Mouse (Mus musculus) midbrain, embryonic 16.5 days (tissue): Measurements from ENCODE around the gene Sh3gl2. TPM values are rescaled to one million over a fixed set of nuclear protein-coding genes. Genes with fewer than 3 reads are reported as not detected.

Experiments
- ATAC-seq: fragments of 200-750 bp; cut with Nextera tagmentation; 2 replicates; pipeline ENCODE4 v1.8.0; 2017; ENCODE audit warnings: moderate TSS enrichment
- H3K27ac ChIP-seq: fragments of 300-500 bp; sonication (generic); 2 replicates; pipeline ENCODE4 v1.5.1; 2014; ENCODE audit warnings: mild to moderate bottlenecking, low read length, mixed read lengths
- H3K27me3 ChIP-seq: fragments of 300-500 bp; sonication (generic); 2 replicates; pipeline ENCODE4 v1.6.1; 2014; ENCODE audit warnings: low read depth, low read length, mixed read lengths; ENCODE audit not compliant: control insufficient read depth, insufficient read depth
- H3K36me3 ChIP-seq: fragments of 300-500 bp; sonication (generic); 2 replicates; pipeline ENCODE4 v1.6.1; 2014; ENCODE audit warnings: mild to moderate bottlenecking, low read length, moderate library complexity, mixed read lengths; ENCODE audit not compliant: control insufficient read depth, insufficient read depth
- H3K4me1 ChIP-seq: fragments of 300-500 bp; sonication (generic); 2 replicates; pipeline ENCODE4 v1.6.1; 2014; ENCODE audit warnings: mild to moderate bottlenecking, low read length, mixed read lengths; ENCODE audit not compliant: control insufficient read depth, insufficient read depth
- H3K4me2 ChIP-seq: fragments of 300-500 bp; sonication (generic); 2 replicates; pipeline ENCODE4 v1.6.1; 2014; ENCODE audit warnings: mild to moderate bottlenecking, low read length, mixed read lengths
- H3K4me3 ChIP-seq: fragments of 300-500 bp; sonication (generic); 2 replicates; pipeline ENCODE4 v1.5.1; 2014; ENCODE audit warnings: low read depth, mild to moderate bottlenecking, low read length, moderate library complexity, mixed read lengths
- H3K9ac ChIP-seq: fragments of 300-500 bp; sonication (generic); 2 replicates; pipeline ENCODE4 v1.6.1; 2014; ENCODE audit warnings: low read depth, low read length, mixed read lengths
- H3K9me3 ChIP-seq: fragments of 300-500 bp; sonication (generic); replicated peaks from 2 replicates; pipeline ENCODE4 v1.6.1; 2014; ENCODE audit warnings: mild to moderate bottlenecking, low read length, mixed read lengths; ENCODE audit not compliant: control insufficient read depth, poor library complexity, severe bottlenecking
- WGBS: fragments of 180-500 bp; shearing (Covaris S2); extraction: QIAGEN DNeasy Blood & Tissue Kit; methylation state at CpG from one replicate; pipeline ENCODE4 v1.1.7; 2014; 5-methylcytosine and 5-hydroxymethylcytosine counted together
- polyA plus RNA-seq: library from polyadenylated mRNA; unstranded; fragments of >200 nt; fragmentation: Nextera tagmentation; extraction: Ambion mirVana; gene quantifications from 2 replicates; pipeline ENCODE4 v1.2.1, GENCODE M21; 2015

Sh3gl2 gene
- polyA plus RNA-seq, 1 experiment from 2014 or later = 112 TPM

GRCm38 (mm10) chr4:85529852-85530251, 324.9 kb downstream of the Sh3gl2 start:
- WGBS = 92% methylated on average over 1 of the region's 1 CpGs
- Histone ChIP-seq H3K9ac (no peak overlapping the region), H3K36me3 (no peaks in the 10 kb centered on the region), H3K27ac (no peak overlapping the region), H3K4me1 (no peaks in the 10 kb centered on the region), H3K27me3 (no peaks in the 10 kb centered on the region), H3K4me3 (no peak overlapping the region), H3K9me3 (no peaks in the 10 kb centered on the region), H3K4me2 (no peak overlapping the region)
- ATAC-seq = no peak

- Histone ChIP-seq H3K9ac (no peak overlapping the region), H3K27me3 (no peaks in the 10 kb centered on the region), H3K4me1 (no peaks in the 10 kb centered on the region), H3K27ac (no peak overlapping the region), H3K4me2 (no peak overlapping the region), H3K36me3 (no peaks in the 10 kb centered on the region), H3K9me3 (no peaks in the 10 kb centered on the region), H3K4me3 (no peak overlapping the region)
- WGBS = 83% methylated on average over 5 of the region's 5 CpGs
- ATAC-seq = no peak
Observed at GRCm38 (mm10) chr4:85539677-85540076, 334.8 kb downstream of the Sh3gl2 start.

- no peaks in the 10 kb centered on the region for H3K9me3 ChIP-seq
- 90% methylated on average over 4 of the region's 4 CpGs for WGBS
- no peak for ATAC-seq
Observed at GRCm38 (mm10) chr4:85543221-85543620, 338.3 kb downstream of the Sh3gl2 start.

GRCm38 (mm10) chr4:85554696-85555095, 349.8 kb downstream of the Sh3gl2 start:
- Histone ChIP-seq H3K9ac (no peak overlapping the region), H3K27me3 (no peaks in the 10 kb centered on the region), H3K4me1 (no peaks in the 10 kb centered on the region), H3K4me3 (no peak overlapping the region), H3K4me2 (no peak overlapping the region), H3K36me3 (no peaks in the 10 kb centered on the region), H3K27ac (no peak overlapping the region), H3K9me3 (no peaks in the 10 kb centered on the region)
- ATAC-seq = no peak
- WGBS = 68% methylated on average over 3 of the region's 3 CpGs

More at GRCm38 (mm10) chr4:85543221-85543620, 338.3 kb downstream of the Sh3gl2 start:
- H3K4me2 ChIP-seq = no peak overlapping the region
- H3K9ac ChIP-seq = no peak overlapping the region
- no peaks in the 10 kb centered on the region for H3K4me1 ChIP-seq
- H3K4me3 ChIP-seq = no peak overlapping the region
- H3K27ac ChIP-seq = no peak overlapping the region
- H3K27me3 ChIP-seq = no peaks in the 10 kb centered on the region
- no peaks in the 10 kb centered on the region for H3K36me3 ChIP-seq

- Histone ChIP-seq H3K27ac (no peak overlapping the region), H3K36me3 (no peaks in the 10 kb centered on the region), H3K4me1 (no peaks in the 10 kb centered on the region), H3K4me3 (no peak overlapping the region), H3K9me3 (no peaks in the 10 kb centered on the region), H3K27me3 (no peaks in the 10 kb centered on the region), H3K9ac (no peak overlapping the region), H3K4me2 (no peak overlapping the region)
- WGBS = 90% methylated on average over 6 of the region's 6 CpGs
- no peak for ATAC-seq
Observed at GRCm38 (mm10) chr4:85559753-85560152, 354.8 kb downstream of the Sh3gl2 start.

GRCm38 (mm10) chr4:85585426-85585825, 380.5 kb downstream of the Sh3gl2 start:
- Histone ChIP-seq H3K27me3 (no peaks in the 10 kb centered on the region), H3K4me3 (no peak overlapping the region), H3K4me1 (no peaks in the 10 kb centered on the region), H3K36me3 (no peaks in the 10 kb centered on the region), H3K4me2 (no peak overlapping the region), H3K27ac (no peak overlapping the region), H3K9ac (no peak overlapping the region), H3K9me3 (no peaks in the 10 kb centered on the region)
- WGBS = 90% methylated on average over 2 of the region's 2 CpGs
- ATAC-seq = no peak

GRCm38 (mm10) chr4:85588928-85589327, 384.0 kb downstream of the Sh3gl2 start:
- Histone ChIP-seq H3K36me3 (no peaks in the 10 kb centered on the region), H3K9ac (no peak overlapping the region), H3K27me3 (no peaks in the 10 kb centered on the region), H3K4me2 (no peak overlapping the region), H3K9me3 (no peaks in the 10 kb centered on the region), H3K4me1 (no peaks in the 10 kb centered on the region), H3K4me3 (no peak overlapping the region), H3K27ac (no peak overlapping the region)
- WGBS = 79% methylated on average over 4 of the region's 4 CpGs
- ATAC-seq = no peak

- Histone ChIP-seq H3K9ac (no peak overlapping the region), H3K27me3 (no peaks in the 10 kb centered on the region), H3K27ac (no peak overlapping the region), H3K36me3 (no peaks in the 10 kb centered on the region), H3K4me2 (no peak overlapping the region), H3K9me3 (no peaks in the 10 kb centered on the region), H3K4me1 (no peaks in the 10 kb centered on the region), H3K4me3 (no peak overlapping the region)
- ATAC-seq = no peak
- WGBS = 78% methylated on average over 7 of the region's 7 CpGs
Observed at GRCm38 (mm10) chr4:85591037-85591436, 386.1 kb downstream of the Sh3gl2 start.

- no peak overlapping the region for H3K4me3 ChIP-seq
- H3K27ac ChIP-seq = no peak overlapping the region
- no peaks in the 10 kb centered on the region for H3K36me3 ChIP-seq
- H3K9ac ChIP-seq = no peak overlapping the region
- no peaks in the 10 kb centered on the region for H3K9me3 ChIP-seq
- no peak overlapping the region for H3K4me2 ChIP-seq
- H3K27me3 ChIP-seq = no peaks in the 10 kb centered on the region
- no peaks in the 10 kb centered on the region for H3K4me1 ChIP-seq
- ATAC-seq = no peak
Observed at GRCm38 (mm10) chr4:85594159-85594558, 389.2 kb downstream of the Sh3gl2 start.

GRCm38 (mm10) chr4:85613331-85613730, 408.4 kb downstream of the Sh3gl2 start:
- Histone ChIP-seq H3K27me3 (no peaks in the 10 kb centered on the region), H3K4me1 (no peaks in the 10 kb centered on the region), H3K4me2 (no peak overlapping the region), H3K27ac (no peak overlapping the region), H3K9ac (no peak overlapping the region), H3K4me3 (no peak overlapping the region), H3K36me3 (no peaks in the 10 kb centered on the region), H3K9me3 (no peaks in the 10 kb centered on the region)
- ATAC-seq = no peak
- 78% methylated on average over 3 of the region's 3 CpGs for WGBS
